Mouse (Mus musculus): ENCODE results near the gene Mzf1.

Gene Mzf1

GRCm38 (mm10) chr7:13034148-13034977 lies 20.2 kb downstream of the Mzf1 start, which contains the start of gene Chmp2a:
Chmp2a (minus strand) TSS chr7:13034807.
- DNase-seq (ENCODE audit: low spot score) = peak; percentile 91

GRCm38 (mm10) chr7:13033451-13034147 lies 21.0 kb downstream of the Mzf1 start:
- DNase-seq (ENCODE audit: low spot score) = no peak

GRCm38 (mm10) chr7:13032541-13032940 lies 22.0 kb downstream of the Mzf1 start:
- no peak for DNase-seq (ENCODE audit: low spot score)

- DNase-seq (ENCODE audit: low spot score) = no peak
Observed at GRCm38 (mm10) chr7:13031983-13032382, 22.6 kb downstream of the Mzf1 start.

GRCm38 (mm10) chr7:13031069-13031468 lies 23.5 kb downstream of the Mzf1 start:
- no peak for DNase-seq (ENCODE audit: low spot score)

- no peak for DNase-seq (ENCODE audit: low spot score)
Observed at GRCm38 (mm10) chr7:13028986-13029385, 25.6 kb downstream of the Mzf1 start.

GRCm38 (mm10) chr7:13025511-13026112 lies 29.0 kb downstream of the Mzf1 start:
- no peak for DNase-seq (ENCODE audit: low spot score)

- DNase-seq (ENCODE audit: low spot score) = peak; percentile 64
Observed at GRCm38 (mm10) chr7:13024805-13025204, 29.8 kb downstream of the Mzf1 start.

- peak; percentile 85 for DNase-seq (ENCODE audit: low spot score)
Observed at GRCm38 (mm10) chr7:13023928-13024731, 30.4 kb downstream of the Mzf1 start.

- DNase-seq (ENCODE audit: low spot score) = no peak
Observed at GRCm38 (mm10) chr7:13022773-13023535, 31.6 kb downstream of the Mzf1 start.

- DNase-seq (ENCODE audit: low spot score) = no peak
Observed at GRCm38 (mm10) chr7:13015217-13015616, 39.3 kb downstream of the Mzf1 start.

- DNase-seq (ENCODE audit: low spot score) = no peak
Observed at GRCm38 (mm10) chr7:13014275-13014839, 40.2 kb downstream of the Mzf1 start.

- DNase-seq (ENCODE audit: low spot score) = no peak
Observed at GRCm38 (mm10) chr7:13013671-13014070, 40.9 kb downstream of the Mzf1 start.

GRCm38 (mm10) chr7:13010005-13010908 lies 44.3 kb downstream of the Mzf1 start, which contains the start of gene Zbtb45:
Zbtb45 (minus strand) TSS chr7:13010034.
- DNase-seq (ENCODE audit: low spot score) = no peak

- DNase-seq (ENCODE audit: low spot score) = peak; percentile 90
Observed at GRCm38 (mm10) chr7:13009143-13010004, 45.2 kb downstream of the Mzf1 start.

GRCm38 (mm10) chr7:13007341-13008092 lies 47.0 kb downstream of the Mzf1 start:
- no peak for DNase-seq (ENCODE audit: low spot score)

- DNase-seq (ENCODE audit: low spot score) = no peak
Observed at GRCm38 (mm10) chr7:13006531-13006930, 48.0 kb downstream of the Mzf1 start.

- no peak for DNase-seq (ENCODE audit: low spot score)
Observed at GRCm38 (mm10) chr7:13006011-13006410, 48.6 kb downstream of the Mzf1 start.
